18 mouse cellular contexts compared by ENCODE assay signal in the genomic region with DNA sequence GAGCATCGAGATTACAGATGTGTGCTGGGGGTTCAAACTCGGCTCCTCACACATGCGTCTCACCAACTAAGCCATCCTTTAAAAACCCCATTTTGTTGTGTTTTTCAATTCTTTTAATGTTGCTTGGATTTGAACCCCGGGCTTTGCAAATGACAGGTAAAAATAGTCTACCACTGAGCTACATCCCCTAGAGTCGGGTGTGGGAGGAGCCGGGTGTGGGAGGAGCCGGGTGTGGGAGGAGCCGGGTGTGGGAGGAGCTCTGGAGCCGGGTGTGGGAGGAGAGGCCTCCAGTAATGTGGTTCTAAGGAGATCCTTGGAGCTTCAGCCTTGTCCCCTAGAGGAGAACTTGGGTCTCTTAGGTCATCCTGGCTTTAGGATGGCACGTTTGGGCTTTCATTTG.
"Had no signal": no experiment of that assay in that cellular context is flagged by ENCODE, and none has a peak within 500 bp of the region (broad histone marks: within the 10 kb centered on the region; RNA-seq: fewer than 3 reads in every experiment).

No protein-coding gene starts in this region.

- H3K9me3 ChIP-seq: liver, embryonic 13.5 days; midbrain, embryonic 12.5 days; midbrain, embryonic 15.5 days; neural tube, embryonic 12.5 days; neural tube, embryonic 15.5 days had no signal

- H3K4me3 ChIP-seq: left cerebral cortex, adult 2 months; liver, embryonic 13.5 days; midbrain, embryonic 12.5 days; midbrain, embryonic 15.5 days; neural tube, embryonic 12.5 days; neural tube, embryonic 15.5 days had no signal

- ATAC-seq: midbrain, embryonic 15.5 days had no signal

- H3K27ac ChIP-seq: kidney, postnatal 0 days; left cerebral cortex, adult 2 months; liver, embryonic 13.5 days; midbrain, embryonic 12.5 days; midbrain, embryonic 15.5 days; neural tube, embryonic 12.5 days; neural tube, embryonic 15.5 days; stomach, postnatal 0 days had no signal

- H3K4me2 ChIP-seq: liver, embryonic 13.5 days; midbrain, embryonic 12.5 days; midbrain, embryonic 15.5 days; neural tube, embryonic 12.5 days; neural tube, embryonic 15.5 days had no signal

- DNase-seq: kidney, postnatal 25 days; layer of hippocampus, postnatal 36 days; liver, embryonic 13.5 days; lung, adult 2 months; lung, postnatal 14 days; lung, postnatal 4 days; right cerebral cortex, adult 18-20 months; right cerebral cortex, postnatal 14 days; right cerebral cortex, postnatal 4 days; thymus, adult 2 months; thymus, postnatal 25 days had no signal

- H3K27me3 ChIP-seq: liver, embryonic 13.5 days; midbrain, embryonic 12.5 days; midbrain, embryonic 15.5 days; neural tube, embryonic 12.5 days; neural tube, embryonic 15.5 days had no signal

- H3K36me3 ChIP-seq: liver, embryonic 13.5 days; midbrain, embryonic 12.5 days; midbrain, embryonic 15.5 days; neural tube, embryonic 12.5 days; neural tube, embryonic 15.5 days had no signal

- H3K4me1 ChIP-seq: liver, embryonic 13.5 days; midbrain, embryonic 12.5 days; midbrain, embryonic 15.5 days; neural tube, embryonic 12.5 days had no signal

- H3K9ac ChIP-seq: liver, embryonic 13.5 days; midbrain, embryonic 12.5 days; midbrain, embryonic 15.5 days; neural tube, embryonic 12.5 days; neural tube, embryonic 15.5 days had no signal
